Mouse (Mus musculus): ENCODE data around the gene Nbea.
A peak's percentile ranks its signal among the peaks of the same experiment; 100 is the strongest.

The Nbea gene

DNA sequence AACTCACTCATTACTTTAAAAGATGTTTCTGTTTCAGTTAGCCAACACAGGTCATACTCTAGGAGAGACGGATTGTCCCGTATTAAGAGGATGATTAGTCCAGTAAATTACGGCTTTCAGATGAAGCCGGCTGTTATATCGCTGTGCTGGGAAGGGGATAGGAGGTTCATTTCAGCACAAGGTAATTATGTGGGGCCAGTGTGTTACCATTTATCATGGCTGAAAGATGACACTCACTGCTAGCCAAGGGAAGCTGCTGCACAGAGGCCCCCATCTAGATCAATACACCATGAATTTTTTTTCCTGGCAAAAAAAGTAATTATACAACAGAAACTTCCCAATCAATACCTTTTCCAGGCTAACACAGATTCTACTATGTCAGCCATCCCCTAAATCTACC is 353.3 kb downstream of the Nbea start:
- DNase-seq (ENCODE audit: low spot score in 2 of 2), result no peak

DNA sequence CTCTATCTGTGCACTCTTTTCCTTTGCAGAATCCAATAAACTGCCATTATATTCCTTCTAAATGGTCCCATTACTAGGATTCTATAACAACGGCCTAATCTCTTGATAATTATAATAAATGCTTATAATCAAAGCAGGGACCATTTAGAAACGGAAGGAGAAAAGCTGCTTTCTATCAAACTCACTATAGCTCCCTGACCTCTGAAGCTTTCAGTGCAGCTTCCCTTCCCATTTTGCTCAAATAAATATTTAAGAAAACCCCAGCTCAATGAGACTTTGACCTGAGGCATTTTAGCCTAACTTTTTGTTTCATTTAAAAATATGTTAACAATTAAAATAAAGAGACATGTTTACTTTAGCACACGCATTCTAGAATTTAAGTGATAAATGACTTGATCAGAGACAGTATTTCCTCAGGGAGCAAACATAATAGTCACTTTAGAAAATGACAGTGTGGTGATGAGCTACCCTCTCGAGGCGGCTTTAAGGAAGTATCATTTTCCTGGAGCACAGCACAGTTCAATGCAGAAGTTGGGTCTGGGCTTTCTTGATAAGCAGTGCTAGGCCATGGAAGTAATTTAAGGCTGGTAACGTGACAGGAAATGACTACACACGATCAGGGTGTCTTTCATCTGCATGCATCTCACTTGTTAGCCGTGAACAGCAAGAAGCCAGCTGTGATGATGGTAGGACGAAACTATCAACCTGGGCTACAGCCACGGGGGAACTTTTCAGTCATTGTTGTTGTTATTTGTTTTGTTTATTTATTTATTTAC is 354.8 kb downstream of the Nbea start:
- no peak for DNase-seq (ENCODE audit: low spot score in 2 of 2)

DNA sequence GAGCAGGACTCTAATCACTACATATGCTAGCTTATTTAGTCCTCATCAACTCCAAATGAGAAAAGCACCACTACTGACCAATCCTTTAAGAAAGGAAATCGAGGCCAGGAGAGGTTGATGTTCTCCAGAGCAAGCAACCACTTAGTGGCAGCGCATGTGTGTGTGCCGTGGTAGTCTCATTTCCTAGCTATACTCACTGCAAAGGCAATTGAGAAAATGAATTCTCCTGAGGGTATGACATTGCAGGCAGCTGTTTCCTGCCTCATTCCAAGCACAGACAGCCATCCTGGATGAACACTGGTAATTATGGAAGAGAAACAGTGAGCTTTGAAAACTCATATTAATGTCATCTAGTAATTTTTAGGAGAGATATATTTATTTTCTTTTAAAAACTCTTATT is 358.6 kb downstream of the Nbea start:
- DNase-seq (ENCODE audit: low spot score in 2 of 2), result no peak

DNA sequence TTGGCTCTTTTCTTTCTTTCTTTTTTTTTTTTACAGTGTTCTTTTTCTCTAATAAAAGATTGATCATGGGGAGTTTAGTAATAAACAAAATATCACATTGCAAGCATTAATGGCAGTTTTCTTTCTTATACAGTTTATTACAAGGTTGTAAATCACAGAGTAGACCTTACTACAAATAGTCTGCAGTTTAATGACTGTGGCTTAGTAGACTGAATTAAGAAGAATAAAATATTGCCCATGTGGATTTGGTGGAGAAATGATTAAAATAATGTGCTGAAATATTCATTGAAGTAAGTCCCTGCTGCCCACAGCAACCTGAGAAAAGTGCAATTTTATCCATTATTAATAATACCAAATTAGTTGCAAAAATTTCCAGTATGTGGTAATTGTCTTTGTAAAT is 363.9 kb downstream of the Nbea start:
- DNase-seq (ENCODE audit: low spot score in 2 of 2), result no peak

DNA sequence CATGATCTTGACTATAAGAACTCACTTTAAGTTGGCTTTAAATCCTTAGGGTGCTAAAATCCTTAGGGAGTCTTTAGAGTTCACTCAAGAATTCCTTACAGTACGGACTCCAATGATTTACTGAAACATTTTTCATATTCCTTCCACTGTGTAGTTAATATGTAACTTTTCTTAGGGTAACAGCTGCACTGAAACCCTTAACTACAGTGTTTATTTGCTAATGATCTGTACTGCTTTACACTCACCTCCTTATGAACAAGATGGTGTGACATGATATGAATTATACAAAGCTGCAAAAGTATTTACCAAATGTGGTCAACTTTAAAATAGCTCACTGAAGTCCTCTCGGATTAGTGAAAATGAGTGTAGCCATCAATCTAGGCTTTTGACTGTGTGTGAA is 365.4 kb downstream of the Nbea start:
- DNase-seq (ENCODE audit: low spot score in 2 of 2), result no peak

DNA sequence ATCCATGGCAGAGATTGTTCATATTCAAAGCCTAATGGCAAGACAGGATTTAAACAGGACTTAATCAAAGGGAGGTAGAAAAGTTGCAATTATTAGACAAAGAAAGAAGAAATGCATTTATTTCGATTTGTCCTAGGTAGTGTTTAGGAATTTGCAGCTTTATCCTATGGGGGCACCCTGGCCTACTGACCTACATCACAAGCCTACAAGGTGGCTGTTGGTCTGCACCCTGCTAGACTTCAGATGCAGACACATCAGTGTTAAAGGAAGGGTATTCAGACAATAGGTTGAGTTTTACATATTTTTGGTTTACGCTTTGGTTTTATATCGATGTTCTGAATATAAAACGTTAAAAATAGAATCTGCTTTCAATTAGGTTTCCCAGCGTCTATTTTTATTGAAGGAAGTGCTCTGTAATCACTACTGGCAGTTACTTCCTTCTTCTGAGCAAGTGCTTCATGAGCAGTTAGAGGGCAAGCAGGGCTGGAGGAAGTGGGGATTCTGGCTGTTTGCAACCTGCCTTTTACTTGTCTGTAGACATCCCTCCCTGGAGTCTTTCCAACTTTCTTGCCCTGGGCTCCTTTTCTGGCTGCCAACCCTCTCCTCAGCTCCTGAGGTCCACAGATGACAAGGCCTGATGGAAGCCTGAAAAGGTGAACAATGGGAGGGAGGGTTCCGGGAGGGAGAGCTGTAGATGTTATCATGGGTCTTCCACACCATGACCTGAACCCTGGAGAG is 366.7 kb downstream of the Nbea start:
- no peak for DNase-seq (ENCODE audit: low spot score in 2 of 2)

DNA sequence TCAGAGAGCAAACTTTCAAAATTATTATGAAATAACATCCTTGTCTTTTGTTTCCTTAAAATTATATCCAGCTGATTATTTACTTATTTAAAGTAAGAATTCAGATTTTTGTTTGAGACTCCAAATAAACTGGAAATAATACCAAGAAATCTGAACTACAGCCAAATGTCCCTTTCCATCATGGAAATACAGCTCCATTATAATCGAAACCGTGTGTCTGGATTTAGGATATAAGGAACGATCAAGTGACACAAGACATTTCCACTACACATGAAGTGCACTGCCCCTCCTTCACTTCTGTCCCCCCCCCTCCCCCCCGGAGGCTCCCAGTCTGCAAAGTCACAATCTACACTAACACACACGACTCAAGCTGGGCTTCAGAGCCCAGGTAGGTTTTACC is 367.4 kb downstream of the Nbea start:
- DNase-seq (ENCODE audit: low spot score in 2 of 2), result no peak

DNA sequence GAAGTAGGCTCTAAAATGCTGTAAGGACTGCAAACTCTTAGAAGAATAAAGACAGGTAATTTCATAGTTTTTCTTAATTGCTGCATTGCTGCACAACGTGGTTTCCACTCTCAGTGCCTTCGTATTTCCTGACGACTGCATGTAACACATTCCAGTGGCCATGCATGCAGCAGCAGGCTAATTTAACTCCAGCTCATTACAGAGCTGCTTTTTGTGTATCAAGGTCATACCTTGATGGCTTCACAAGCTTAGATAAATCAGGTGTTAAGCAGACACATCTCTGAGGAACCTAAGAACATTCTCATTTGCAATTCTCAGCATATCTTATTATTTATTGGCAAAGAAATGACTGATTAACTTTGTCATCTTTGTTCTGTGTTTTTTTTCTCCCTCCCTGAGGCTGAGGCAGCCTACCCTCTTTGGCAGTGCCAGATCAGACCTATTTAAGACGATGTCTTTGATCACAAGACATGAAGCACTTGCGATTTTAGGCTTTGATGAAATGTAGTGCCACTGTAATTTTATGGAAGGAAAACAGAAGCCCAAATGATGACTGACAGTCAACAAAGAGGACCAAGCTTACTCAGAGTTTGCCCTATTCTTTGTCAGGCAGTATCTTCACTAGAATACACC is 368.4 kb downstream of the Nbea start:
- DNase-seq (ENCODE audit: low spot score in 2 of 2), result no peak

DNA sequence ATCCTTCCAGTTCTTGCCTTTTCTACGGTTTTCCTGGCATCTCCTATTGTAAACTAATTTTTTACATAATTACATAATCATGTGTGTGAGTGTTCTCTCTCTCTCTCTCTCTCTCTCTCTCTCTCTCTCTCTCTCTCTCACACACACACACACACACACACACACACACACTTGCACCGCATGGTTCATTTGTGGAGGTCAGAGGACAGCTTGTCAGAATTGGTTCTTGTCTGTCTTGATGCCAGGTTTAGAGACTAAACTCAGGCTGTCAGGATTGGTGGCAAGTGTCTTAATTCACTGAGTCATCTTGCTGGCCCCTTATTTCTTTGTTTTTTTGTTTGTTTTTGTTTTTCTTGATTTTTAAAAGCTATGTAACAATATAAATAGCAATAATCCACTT is 388.7 kb downstream of the Nbea start:
- DNase-seq (ENCODE audit: low spot score in 2 of 2), result no peak

DNA sequence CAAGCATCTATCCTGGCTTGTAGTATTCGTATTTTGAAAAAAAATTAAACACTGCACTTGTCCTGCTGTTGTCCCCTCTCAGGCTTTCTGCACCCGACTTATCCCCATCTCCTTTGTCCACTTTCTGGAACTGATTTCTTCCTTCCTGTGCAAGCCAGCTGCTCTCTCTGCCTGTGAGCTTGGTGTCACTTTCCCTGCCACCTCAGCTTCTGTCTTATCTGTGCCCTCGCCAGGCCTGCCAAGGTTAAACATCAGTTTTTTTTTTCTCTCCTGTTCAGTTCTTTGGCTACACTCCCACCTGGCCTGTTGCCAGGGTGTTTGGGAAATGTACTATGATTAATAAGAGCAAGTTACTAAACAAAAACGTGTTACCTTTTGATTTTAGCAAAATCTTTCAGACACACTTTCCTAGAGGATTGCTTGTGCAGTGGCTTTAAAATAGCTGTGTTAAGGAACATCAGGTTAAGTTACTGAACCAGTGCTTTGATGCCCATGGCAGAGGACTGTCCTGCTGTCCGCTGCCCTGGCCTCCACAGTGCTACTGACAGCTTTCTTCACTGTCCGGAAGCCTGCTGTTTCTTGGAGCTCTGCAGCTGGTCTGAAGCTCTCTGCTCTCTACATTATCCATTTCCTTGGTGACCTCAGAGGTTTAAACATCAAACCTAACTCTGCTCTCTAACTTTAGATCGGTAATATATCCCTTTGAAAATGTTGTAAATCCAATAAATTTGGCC is 389.5 kb downstream of the Nbea start:
- no peak for DNase-seq (ENCODE audit: low spot score in 2 of 2)

DNA sequence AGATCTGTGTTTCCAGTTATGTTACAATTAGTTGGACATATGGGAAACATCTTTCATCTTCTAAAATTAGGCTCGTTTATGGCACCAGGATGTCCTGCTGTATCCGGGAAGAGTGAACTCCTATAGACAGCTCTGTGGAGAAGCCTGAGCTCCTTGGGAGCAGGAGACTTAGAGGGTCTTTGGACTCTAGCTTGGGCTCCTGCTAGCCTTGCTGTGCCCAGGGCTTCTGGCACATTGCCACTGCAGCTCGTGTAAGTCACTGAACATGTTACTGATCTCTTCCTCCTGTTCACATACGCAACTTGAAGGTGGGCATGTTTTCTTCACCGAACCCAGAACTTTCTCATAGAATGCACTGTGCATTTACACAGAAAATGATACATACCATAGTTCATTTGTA is 391.2 kb downstream of the Nbea start:
- no peak for DNase-seq (ENCODE audit: low spot score in 2 of 2)

DNA sequence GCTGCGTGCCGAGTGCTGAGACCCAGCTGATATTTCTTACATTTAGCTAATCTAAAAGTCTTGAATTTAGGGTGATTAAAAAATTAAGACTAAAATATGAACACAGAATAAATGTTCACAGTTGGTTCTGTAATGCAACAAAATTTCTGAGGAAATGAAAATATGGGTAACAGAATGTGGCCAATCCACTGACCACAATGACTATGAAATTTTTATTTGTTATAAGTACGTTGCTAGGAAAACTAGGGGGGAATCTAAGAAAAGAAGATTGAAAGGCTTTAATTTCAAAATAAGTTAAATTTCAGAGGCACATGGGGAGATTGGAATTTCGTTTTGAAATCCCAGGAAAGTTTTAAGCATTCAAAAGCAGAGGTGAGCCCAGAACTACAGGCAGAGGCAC is 392.9 kb downstream of the Nbea start:
- DNase-seq (ENCODE audit: low spot score in 2 of 2), result no peak

DNA sequence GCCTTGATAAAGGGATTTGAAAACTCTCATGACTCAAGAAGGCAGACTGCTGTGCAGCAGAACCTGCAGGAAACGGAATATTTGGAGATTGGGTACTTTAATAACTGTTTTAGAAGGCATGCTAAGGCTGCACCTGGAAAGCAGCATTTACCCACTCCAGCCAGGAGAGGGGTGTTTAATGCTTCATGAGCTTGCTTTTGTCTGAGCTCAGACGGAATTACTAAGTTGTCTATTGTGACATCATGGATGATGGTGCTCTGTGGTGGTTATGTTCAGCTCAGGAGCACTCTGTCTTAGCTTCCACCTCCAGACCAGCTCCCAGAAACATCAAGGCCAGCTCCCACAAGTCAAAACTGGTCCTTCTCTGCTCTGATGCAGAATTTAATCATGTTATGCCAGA is 393.6 kb downstream of the Nbea start:
- DNase-seq (ENCODE audit: low spot score in 2 of 2), result no peak

DNA sequence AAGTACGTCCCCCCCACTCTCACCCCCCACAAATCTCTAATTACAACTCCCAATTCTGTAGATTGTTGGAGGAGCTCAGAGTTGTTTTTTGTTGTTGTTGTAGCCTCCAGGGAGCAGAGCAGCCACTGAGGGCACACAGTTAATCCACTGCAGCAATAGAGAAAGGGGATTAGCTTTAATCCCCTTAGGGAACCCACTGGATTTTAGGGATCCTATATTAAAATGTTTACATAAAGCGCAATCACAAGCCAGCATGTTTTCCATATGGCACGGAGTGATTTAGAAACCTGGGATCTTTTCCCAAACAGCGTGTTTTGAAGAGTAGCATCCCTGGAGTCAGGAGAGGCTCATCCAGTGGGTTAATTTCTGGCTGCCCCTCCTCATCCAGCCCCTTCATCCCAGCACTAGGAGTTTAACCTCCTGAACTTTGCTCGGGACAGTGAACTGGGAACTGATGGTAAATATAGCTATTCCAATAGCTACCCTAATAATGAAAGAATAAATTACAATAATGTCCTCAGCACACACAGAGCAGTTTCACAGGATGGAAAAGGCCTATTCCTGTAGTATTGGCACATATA is 394.8 kb downstream of the Nbea start:
- DNase-seq (ENCODE audit: low spot score in 2 of 2), result no peak

DNA sequence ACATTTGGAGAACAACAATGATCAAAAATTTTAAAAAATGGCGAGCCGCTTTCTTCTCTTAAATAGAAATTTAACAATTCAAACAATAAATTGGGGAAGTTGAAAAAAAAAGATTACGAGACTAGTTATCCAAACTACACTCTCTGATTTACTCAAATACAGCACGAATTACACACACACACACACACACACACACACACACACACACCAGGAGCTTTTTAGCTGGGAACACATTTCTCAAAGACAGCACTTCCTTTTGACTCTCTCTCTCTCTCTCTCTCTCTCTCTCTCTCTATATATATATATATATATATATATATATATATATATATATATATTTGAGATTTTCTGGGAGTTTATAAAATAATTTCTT is 395.3 kb downstream of the Nbea start:
- no peak for DNase-seq (ENCODE audit: low spot score in 2 of 2)

DNA sequence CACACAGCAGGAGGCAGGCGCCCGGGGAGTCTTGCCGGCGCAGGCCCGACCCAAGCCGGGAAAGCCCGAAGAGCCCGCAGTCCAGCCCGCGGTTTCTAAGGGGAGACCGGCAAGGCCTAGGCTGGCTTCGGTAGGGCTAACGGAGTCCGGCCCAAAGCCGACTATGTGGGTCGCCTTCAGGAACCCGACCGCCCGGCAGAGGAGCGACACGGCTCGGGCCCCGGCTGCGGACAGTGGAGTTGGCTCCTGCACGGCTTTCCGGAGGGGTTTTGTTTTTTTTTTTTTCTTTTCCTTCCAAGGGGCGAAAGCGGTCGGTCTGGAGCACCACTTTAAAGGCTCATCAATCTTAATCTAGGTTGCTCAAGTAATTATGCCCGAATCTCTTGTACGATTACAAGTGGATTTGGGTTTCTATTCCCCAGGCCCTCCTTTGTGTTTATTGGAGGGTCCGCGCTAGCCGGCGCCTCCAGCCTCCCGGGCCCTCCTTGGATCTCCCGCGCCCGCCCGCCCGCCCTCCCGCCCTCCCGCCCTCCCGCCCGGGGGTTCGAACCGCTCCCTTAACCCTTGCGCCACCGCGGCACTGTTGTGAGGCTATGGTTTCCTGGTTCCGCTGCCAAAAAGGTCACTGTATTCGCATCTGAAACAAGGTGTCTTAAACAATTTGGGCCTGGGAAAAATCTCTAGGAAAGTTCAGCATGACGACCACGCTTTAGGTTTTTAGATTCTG is 395.9 kb downstream of the Nbea start:
- no peak for DNase-seq (ENCODE audit: low spot score in 2 of 2)

DNA sequence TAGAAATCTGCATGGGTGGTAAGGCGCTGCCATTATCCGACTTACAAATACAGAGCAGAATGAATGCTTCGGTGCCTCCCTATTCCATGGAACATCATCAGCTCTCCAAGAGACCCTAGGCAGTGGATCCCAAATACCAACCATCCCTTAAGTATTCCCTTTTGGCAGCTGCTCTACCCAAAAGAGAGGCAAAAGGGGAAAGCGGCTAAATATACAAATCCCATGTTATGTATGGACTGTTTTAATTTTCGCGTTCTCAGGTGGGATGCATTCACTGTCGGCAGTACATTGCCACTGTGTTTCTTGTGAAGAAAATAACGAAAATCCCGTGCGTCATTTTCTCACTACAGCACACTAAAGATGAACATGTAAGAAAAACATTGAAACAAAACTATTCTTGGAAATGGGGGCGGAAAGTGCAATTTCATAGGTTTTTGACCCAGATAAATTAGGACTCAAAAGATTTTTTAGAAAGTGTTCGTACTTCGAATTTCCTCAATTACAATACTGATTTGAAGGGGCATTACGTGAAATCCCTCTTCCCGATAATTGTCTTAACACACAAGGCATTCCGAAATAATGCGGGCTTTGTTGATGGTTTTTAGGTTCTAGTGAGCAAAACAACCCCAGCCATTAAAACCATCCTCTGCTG is 396.5 kb downstream of the Nbea start:
- DNase-seq (ENCODE audit: low spot score in 2 of 2), result peak in 1 of 2 experiments; percentile 54

DNA sequence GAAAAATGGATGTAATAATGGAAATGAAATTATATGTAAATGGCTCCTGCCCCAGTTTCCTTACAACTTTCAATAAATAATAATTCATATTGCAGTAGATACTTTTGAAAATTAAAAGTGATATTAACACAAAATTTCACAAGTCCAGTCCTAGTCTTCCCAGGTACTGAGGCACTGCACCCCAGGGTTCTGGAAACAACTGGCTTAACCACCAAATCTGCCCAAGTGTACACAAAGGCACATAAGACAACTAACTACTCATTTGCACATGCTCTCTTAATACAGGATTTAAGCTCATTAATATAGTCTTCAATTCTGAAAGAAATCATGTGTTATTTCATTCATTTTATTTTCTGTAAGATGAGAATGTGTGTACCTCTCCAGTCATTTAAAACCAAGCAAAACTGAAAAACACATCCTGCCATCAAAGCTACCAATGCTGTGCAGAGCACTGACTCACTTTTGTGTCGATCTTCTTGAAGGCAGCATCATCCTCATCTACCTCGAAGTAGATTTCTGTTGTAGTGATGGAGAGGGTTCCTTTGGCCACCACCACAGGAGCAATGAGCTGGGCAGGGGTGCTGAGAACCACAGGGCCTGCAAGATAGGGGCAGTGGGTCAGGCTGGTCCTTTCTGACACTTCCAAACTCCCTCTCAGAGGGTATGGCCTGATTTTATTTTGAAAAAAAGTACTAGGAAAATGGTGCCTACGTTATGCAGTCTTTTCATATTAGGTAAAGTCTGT is 397.3 kb downstream of the Nbea start:
- DNase-seq (ENCODE audit: low spot score in 2 of 2), result no peak

DNA sequence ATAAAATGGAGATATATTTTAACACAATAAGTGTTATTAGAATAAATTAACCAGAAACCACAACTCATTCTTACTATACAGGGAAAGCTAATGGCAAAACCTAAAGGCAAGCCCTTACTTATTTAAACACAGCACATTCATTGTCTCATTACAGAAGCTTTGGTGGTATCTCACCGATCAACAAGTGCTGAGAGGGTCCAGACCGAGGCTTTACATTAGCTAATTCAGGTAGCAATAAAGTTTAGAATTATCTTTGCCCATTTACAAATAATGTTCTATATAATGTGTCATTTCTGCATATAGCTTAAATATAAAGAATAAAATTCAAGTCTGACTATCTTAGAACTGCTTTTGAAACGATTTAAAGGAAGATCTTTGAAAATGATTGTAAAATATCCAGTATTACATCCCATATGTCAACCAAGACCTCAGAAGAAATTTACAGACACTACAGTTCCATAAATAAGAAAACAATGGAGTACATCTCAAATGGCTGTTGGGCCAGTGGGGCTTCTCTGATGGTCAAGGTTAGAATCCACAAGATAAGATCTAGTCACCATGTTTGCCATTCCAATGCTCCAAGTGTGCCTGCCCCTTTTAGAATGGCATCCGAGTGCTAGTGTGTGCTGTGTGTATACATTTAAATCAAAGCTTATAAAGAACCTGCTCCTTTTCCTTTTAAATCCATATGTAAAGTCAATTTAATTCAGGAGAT is 398.1 kb downstream of the Nbea start:
- no peak for DNase-seq (ENCODE audit: low spot score in 2 of 2)

All from frontal cortex, postnatal 36 days (tissue).